Mouse (Mus musculus) erythroblast, embryonic 14.5 days (primary cell): ENCODE data around the gene Ccl27a. TPM values are rescaled to one million over a fixed set of nuclear protein-coding genes. Genes with fewer than 3 reads are reported as not detected.

Source experiments
- H3K27me3 ChIP-seq: 2 replicates; pipeline ENCODE4 v1.6.1; 2012; ENCODE audit warnings: inconsistent platforms; ENCODE audit not compliant: control insufficient read depth
- H3K36me3 ChIP-seq: 2 replicates; pipeline ENCODE4 v1.6.1; 2012; ENCODE audit warnings: mild to moderate bottlenecking, inconsistent platforms; ENCODE audit not compliant: control insufficient read depth
- H3K4me1 ChIP-seq: 2 replicates; pipeline ENCODE4 v1.6.1; 2012; ENCODE audit warnings: inconsistent platforms; ENCODE audit not compliant: control insufficient read depth
- H3K4me3 ChIP-seq: replicated peaks from 2 replicates; pipeline ENCODE3; 2012; ENCODE audit warnings: moderate library complexity, mild to moderate bottlenecking, inconsistent platforms
- H3K9me3 ChIP-seq: 2 replicates; pipeline ENCODE4 v1.6.1; 2012; ENCODE audit warnings: low read length, inconsistent platforms, mixed read lengths; ENCODE audit not compliant: control insufficient read depth
- GATA1 ChIP-seq: IDR thresholded peaks from 2 replicates; pipeline ENCODE4 v1.6.1; 2012; ENCODE audit warnings: low read length, inconsistent platforms, mixed read lengths
- TAL1 ChIP-seq: IDR thresholded peaks from 3 replicates; pipeline ENCODE4 v1.6.1; 2012; ENCODE audit warnings: low read length, inconsistent platforms, mixed read lengths
- polyA plus RNA-seq: library from polyadenylated mRNA; stranded (reverse); fragments of >175 nt; gene quantifications from 2 replicates; pipeline ENCODE4 v1.2.3, GENCODE M21; 2012

The Ccl27a gene
- polyA plus RNA-seq, 1 experiment: 1.3 TPM

DNA sequence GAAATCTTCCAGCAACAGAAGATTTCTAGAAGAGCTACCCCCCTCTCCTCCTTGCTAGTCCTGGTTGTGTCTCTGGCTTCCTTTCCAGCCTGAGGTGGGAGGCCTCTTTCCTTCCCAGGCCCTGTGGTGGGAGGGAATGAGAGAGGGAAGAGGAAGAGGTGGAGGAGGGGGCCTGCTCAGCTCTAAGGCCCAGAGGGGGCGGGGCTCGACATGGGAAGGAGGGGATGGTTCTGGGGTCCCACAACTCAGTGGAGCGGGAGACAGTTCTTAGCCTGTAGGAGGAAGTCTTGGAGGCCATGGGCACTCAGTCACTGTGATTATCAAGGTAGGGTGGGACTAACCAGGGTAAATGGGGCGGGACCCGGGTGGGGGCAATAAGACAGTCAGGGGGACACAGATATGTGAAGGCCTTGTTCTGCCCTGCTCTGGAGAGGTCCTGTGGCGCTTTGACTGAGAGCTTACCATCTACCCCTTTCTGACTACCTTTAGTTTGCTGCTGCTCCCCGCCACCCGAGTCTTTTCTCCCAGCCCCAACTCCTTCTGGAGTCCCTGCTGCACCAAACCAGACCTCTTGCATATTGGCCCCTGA is 11.9 kb downstream of the Ccl27a start:
- Histone ChIP-seq H3K4me3 (no peak overlapping the region), H3K36me3 (peaks cover 12% of the 10 kb centered on the region), H3K4me1 (peaks cover 16% of the 10 kb centered on the region), H3K9me3 (no peaks in the 10 kb centered on the region), H3K27me3 (no peaks in the 10 kb centered on the region)
- TF ChIP-seq GATA1 (no peak), TAL1 (no peak)

DNA sequence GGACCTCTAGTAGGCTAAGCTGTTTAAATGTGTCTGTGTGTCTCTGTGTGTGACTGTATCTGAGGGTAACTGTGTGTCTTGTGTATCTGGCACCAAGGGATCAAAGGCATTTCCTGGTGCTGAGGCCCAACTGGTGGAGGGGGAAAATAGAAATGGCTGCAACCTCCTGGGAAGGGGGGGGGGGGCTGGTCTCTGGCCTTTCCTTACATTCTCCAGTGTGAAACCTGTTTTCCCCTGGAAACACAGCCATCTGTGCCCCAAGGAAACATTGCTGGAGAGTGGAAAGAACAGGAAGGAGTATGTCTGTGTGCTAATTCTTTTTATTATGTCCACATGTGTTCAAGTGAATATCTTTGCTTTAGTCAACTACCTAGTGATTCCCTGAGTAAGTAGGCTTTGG is 12.4 kb downstream of the Ccl27a start:
- Histone ChIP-seq H3K27me3 (no peaks in the 10 kb centered on the region), H3K4me3 (no peak overlapping the region), H3K36me3 (peaks cover 17% of the 10 kb centered on the region), H3K4me1 (peaks cover 15% of the 10 kb centered on the region), H3K9me3 (no peaks in the 10 kb centered on the region)
- TF ChIP-seq GATA1: no peak
- no peak for TF ChIP-seq TAL1

DNA sequence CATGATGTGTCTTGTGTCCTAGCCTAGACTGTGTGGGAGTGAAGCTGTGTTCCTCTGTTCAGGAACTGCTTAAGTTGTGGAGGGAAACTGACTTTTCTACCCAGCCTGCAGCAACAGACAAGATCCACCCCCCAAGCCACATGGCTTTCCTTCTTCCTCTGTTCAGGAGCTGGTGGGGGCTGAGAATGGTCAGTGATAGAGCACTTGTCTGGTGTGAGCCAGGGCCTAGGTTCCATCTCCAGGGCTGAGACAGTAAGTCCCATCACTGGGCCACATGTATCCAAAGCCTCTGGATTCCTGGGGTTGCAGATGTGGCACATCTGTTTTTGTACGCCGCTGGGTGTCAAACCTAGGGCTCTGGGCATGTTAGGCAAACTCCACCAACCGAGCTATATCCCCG is 13.1 kb downstream of the Ccl27a start:
- Histone ChIP-seq H3K27me3 (no peaks in the 10 kb centered on the region), H3K4me1 (peaks cover 22% of the 10 kb centered on the region), H3K9me3 (no peaks in the 10 kb centered on the region), H3K4me3 (peak overlapping the region; percentile 43), H3K36me3 (peaks cover 19% of the 10 kb centered on the region)
- TF ChIP-seq GATA1: no peak

DNA sequence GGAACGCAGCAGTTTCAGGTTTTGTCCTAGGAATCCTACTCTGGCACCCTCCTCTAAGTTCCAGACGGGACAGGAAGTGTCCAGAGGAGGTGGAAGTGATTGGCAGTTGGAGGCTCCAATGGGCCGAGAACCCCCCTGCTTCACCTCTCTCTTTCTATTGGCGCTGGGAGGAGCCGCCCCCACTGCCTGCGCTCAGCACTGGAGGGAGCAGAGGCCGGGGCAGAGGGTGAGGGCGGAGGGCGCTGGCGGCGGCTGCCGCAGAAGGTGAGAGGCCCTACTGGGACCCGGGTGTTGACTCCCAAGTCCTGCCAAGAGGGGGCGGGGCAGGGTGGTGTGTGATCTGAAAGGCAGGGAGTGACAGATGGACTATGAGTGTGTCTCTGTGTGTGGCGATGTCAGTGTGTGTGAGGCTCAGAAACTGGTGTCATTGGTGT is 13.7 kb downstream of the Ccl27a start:
- H3K4me3 ChIP-seq: peak overlapping the region; percentile 43
- H3K9me3 ChIP-seq: no peaks in the 10 kb centered on the region
- H3K36me3 ChIP-seq: peaks cover 19% of the 10 kb centered on the region
- no peaks in the 10 kb centered on the region for H3K27me3 ChIP-seq
- H3K4me1 ChIP-seq: peaks cover 28% of the 10 kb centered on the region
- TF ChIP-seq TAL1: no peak
- TF ChIP-seq GATA1: no peak

DNA sequence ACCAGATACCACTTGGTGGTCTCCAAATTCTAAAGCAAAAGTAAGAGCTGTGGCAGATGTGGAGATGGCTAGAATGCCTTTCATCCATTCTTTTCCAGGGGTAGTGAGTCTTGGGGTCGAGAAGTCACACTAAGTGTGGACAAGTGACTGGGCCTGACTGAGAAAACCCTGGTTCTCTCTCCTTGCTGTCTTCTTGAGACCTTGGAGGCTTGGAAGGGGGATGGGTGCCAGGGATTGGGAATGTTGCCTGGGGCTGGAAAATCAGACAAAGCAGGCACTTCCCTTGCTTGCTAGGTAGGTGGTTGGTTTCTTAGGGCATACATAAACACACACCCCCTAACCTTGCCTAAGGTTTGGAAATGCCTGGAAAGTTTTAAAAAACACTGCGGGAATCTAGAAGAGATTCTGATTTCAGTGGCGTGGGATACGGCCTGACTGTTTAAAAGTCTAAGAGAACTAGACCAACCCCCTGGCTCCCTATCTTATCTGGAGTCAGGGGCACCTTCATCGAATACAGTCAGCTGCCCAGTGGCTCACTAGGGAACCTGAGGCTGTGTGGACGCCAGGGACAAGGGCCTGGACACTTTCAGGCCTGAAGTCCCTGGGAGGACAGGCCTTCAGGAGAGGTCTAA is 14.3 kb downstream of the Ccl27a start:
- Histone ChIP-seq H3K27me3 (no peaks in the 10 kb centered on the region), H3K36me3 (peaks cover 19% of the 10 kb centered on the region), H3K4me3 (peak overlapping the region; percentile 30), H3K4me1 (peaks cover 33% of the 10 kb centered on the region), H3K9me3 (no peaks in the 10 kb centered on the region)
- TF ChIP-seq TAL1 (no peak), GATA1 (no peak)

DNA sequence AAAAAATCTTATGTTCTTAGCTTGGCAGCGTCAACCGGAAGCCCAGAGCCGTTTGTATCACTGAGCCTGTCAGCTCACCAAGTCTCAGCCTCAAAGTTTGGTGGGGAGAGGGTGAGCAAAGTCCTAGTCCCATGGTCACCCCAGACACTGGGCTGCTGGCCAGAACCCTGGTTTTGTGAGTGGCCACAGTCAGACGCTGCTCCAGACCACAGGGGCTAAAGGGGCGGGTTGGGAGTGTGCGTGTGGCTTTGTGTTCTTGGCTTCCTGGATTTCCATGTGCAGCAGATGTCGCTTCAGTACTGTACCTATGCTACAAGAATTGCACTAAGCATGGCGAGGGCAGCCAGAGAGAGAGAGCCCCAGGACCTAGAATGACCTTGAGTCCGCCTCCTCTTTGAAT is 14.8 kb downstream of the Ccl27a start:
- Histone ChIP-seq H3K4me1 (peaks cover 35% of the 10 kb centered on the region), H3K36me3 (peaks cover 19% of the 10 kb centered on the region), H3K27me3 (no peaks in the 10 kb centered on the region), H3K4me3 (no peak overlapping the region), H3K9me3 (no peaks in the 10 kb centered on the region)
- TF ChIP-seq GATA1 (no peak), TAL1 (no peak)

DNA sequence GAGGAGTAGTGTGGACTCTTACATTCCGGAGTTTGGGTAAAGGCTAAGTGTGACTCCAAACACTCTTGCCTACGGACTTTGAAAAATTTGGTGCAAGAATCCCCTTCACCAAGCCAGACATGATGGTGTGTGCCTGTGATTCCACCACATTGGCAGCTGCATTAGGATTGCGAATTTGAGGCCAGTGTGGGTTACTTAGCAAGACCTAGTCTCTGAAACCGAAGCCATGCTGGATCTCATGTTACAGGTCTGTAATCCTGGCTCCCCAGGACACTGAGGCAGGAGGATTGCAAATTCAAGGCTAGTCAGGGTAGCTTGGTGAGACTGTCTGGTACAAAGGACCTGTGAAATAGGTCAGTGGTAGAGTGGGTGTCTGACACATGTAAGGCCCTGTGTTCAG is 15.3 kb downstream of the Ccl27a start:
- no peaks in the 10 kb centered on the region for H3K9me3 ChIP-seq
- TF ChIP-seq TAL1 (no peak), GATA1 (no peak)
- H3K4me3 ChIP-seq: no peak overlapping the region
- H3K36me3 ChIP-seq: peaks cover 19% of the 10 kb centered on the region
- H3K4me1 ChIP-seq: peaks cover 35% of the 10 kb centered on the region
- no peaks in the 10 kb centered on the region for H3K27me3 ChIP-seq

DNA sequence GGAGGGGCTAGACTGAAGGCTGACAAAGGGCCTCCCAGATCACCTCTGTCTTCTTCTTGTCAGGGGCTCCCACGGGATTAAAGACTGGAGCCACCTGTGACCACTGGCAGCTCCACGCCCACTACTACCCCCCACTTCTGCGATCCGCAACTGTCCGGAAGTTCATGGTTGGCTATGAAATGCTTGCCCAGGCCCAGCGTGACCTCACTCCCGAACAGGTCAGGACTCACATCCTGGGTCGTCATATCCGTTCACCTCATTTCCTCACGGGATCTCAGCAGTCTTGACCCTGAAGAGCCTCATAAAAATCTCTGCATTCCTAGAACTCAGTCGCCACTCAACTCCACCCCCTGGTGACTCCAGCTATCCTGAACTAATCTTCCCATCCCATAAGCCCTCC is 16.0 kb downstream of the Ccl27a start:
- Histone ChIP-seq H3K36me3 (peaks cover 19% of the 10 kb centered on the region), H3K27me3 (no peaks in the 10 kb centered on the region), H3K4me1 (peaks cover 35% of the 10 kb centered on the region), H3K4me3 (no peak overlapping the region), H3K9me3 (no peaks in the 10 kb centered on the region)
- no peak for TF ChIP-seq GATA1
- no peak for TF ChIP-seq TAL1

DNA sequence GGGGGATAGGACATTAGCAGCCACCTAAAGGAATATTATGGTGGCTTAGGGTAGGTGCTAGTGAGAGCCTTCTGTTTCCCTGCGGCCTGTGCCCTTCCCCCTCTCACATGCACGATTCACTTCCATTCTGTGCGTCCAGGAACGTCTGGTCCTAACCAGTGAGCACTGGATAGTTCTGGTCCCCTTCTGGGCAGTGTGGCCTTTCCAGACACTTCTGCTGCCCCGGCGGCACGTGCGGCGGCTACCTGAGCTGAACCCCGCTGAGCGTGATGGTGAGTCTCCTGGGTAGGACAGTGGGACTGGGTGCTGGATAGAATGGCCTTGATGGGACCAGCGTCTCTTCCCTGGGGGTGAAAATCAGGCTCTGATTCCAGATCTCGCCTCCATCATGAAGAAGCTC is 16.7 kb downstream of the Ccl27a start:
- Histone ChIP-seq H3K4me1 (peaks cover 35% of the 10 kb centered on the region), H3K27me3 (no peaks in the 10 kb centered on the region), H3K9me3 (no peaks in the 10 kb centered on the region), H3K36me3 (peaks cover 19% of the 10 kb centered on the region), H3K4me3 (no peak overlapping the region)
- TF ChIP-seq TAL1 (no peak), GATA1 (no peak)
